25 mouse cellular contexts compared by ENCODE assay signal in genomic region chr9:56589762-56590161, GRCm38 (mm10).
DNase-seq lines count a peak whose midpoint lies in the region; ATAC-seq and TF ChIP-seq lines count a peak whose summit lies in the region.
"Had no signal": no experiment of that assay in that cellular context is flagged by ENCODE, and none has a peak within 500 bp of the region (broad histone marks: within the 10 kb centered on the region; RNA-seq: fewer than 3 reads in every experiment).

No protein-coding gene starts in this region.

- no peak for TF ChIP-seq CTCF in forebrain, postnatal 0 days (IDR thresholded peaks at IDR 0.05; ENCODE audit: low read depth)

- H3K36me3 ChIP-seq in forebrain, postnatal 0 days (ENCODE audit: insufficient read depth) = no peaks in the 10 kb centered on the region
- H3K36me3 ChIP-seq in forebrain, embryonic 11.5 days (ENCODE audit: control insufficient read depth, insufficient read depth, low read length) = no peaks in the 10 kb centered on the region
- H3K36me3 ChIP-seq in midbrain, embryonic 10.5 days = no peaks in the 10 kb centered on the region
- no peaks in the 10 kb centered on the region for H3K36me3 ChIP-seq in midbrain, embryonic 11.5 days (ENCODE audit: control insufficient read depth, insufficient read depth, low read length)
- no peaks in the 10 kb centered on the region for H3K36me3 ChIP-seq in embryonic facial prominence, embryonic 14.5 days (ENCODE audit: control insufficient read depth, insufficient read depth, low read length)
- H3K36me3 ChIP-seq in limb, embryonic 13.5 days = no peaks in the 10 kb centered on the region
- H3K36me3 ChIP-seq: forebrain, embryonic 12.5 days; intestine, embryonic 15.5 days; neural tube, embryonic 12.5 days; stomach, embryonic 15.5 days had no signal

- no peak for DNase-seq in forebrain, postnatal 0 days
- no peak for DNase-seq in forebrain, embryonic 11.5 days (ENCODE audit: low spot score)
- no peak for DNase-seq in midbrain, embryonic 10.5 days (ENCODE audit: low spot score)
- DNase-seq in midbrain, embryonic 11.5 days (ENCODE audit: low spot score, missing footprints) = no peak
- DNase-seq in embryonic facial prominence, embryonic 14.5 days (ENCODE audit: low spot score) = peak; percentile 21
- no peak for DNase-seq in ovary, adult 18-20 months (ENCODE audit: low spot score)
- DNase-seq in layer of hippocampus, postnatal 36 days = no peak
- DNase-seq: adrenal gland, postnatal 14 days; cerebellum, adult 9-10 months; gastrocnemius, postnatal 10 days; heart, postnatal 4 days; kidney, adult 8-10 months; kidney, postnatal 10 days; lung, embryonic 14.5 days; lung, postnatal 36 days; thymus, postnatal 36 days had no signal

- H3K9me3 ChIP-seq in forebrain, postnatal 0 days (ENCODE audit: low read length) = no peaks in the 10 kb centered on the region
- no peaks in the 10 kb centered on the region for H3K9me3 ChIP-seq in forebrain, embryonic 11.5 days (ENCODE audit: control insufficient read depth, low read length)
- no peaks in the 10 kb centered on the region for H3K9me3 ChIP-seq in midbrain, embryonic 10.5 days (replicated peaks)
- H3K9me3 ChIP-seq in midbrain, embryonic 11.5 days (ENCODE audit: control insufficient read depth, low read length) = no peaks in the 10 kb centered on the region
- no peaks in the 10 kb centered on the region for H3K9me3 ChIP-seq in embryonic facial prominence, embryonic 14.5 days (ENCODE audit: control insufficient read depth, low read length)
- H3K9me3 ChIP-seq in limb, embryonic 13.5 days = no peaks in the 10 kb centered on the region
- H3K9me3 ChIP-seq: forebrain, embryonic 12.5 days; intestine, embryonic 15.5 days; megakaryocyte, embryonic 14.5 days; neural tube, embryonic 12.5 days; stomach, embryonic 15.5 days had no signal

- WGBS in forebrain, postnatal 0 days = 48% methylated on average over 5 of the region's 5 CpGs
- 55% methylated on average over 5 of the region's 5 CpGs for WGBS in forebrain, embryonic 11.5 days
- WGBS in midbrain, embryonic 10.5 days = 52% methylated on average over 5 of the region's 5 CpGs
- 56% methylated on average over 5 of the region's 5 CpGs for WGBS in midbrain, embryonic 11.5 days
- 32% methylated on average over 5 of the region's 5 CpGs for WGBS in embryonic facial prominence, embryonic 14.5 days
- WGBS in limb, embryonic 13.5 days = 35% methylated on average over 5 of the region's 5 CpGs

- no peak overlapping the region for H3K4me2 ChIP-seq in forebrain, postnatal 0 days (ENCODE audit: low read depth)
- no peak overlapping the region for H3K4me2 ChIP-seq in forebrain, embryonic 11.5 days (ENCODE audit: low read depth, low read length, severe bottlenecking)
- no peak overlapping the region for H3K4me2 ChIP-seq in midbrain, embryonic 11.5 days
- H3K4me2 ChIP-seq in embryonic facial prominence, embryonic 14.5 days (ENCODE audit: low read depth, low read length) = no peak overlapping the region
- no peak overlapping the region for H3K4me2 ChIP-seq in limb, embryonic 13.5 days (replicated peaks)
- H3K4me2 ChIP-seq: forebrain, embryonic 12.5 days; intestine, embryonic 15.5 days; lung, embryonic 14.5 days; neural tube, embryonic 12.5 days; stomach, embryonic 15.5 days had no signal

- H3K4me3 ChIP-seq in forebrain, postnatal 0 days (ENCODE audit: low read depth, low read length) = no peak overlapping the region
- H3K4me3 ChIP-seq in forebrain, embryonic 11.5 days (ENCODE audit: low read depth, low read length) = no peak overlapping the region
- H3K4me3 ChIP-seq in midbrain, embryonic 10.5 days = no peak overlapping the region
- no peak overlapping the region for H3K4me3 ChIP-seq in midbrain, embryonic 11.5 days (ENCODE audit: low read depth, low read length)
- H3K4me3 ChIP-seq in embryonic facial prominence, embryonic 14.5 days (ENCODE audit: low read depth, low read length) = no peak overlapping the region
- no peak overlapping the region for H3K4me3 ChIP-seq in limb, embryonic 13.5 days
- H3K4me3 ChIP-seq: forebrain, embryonic 12.5 days; intestine, embryonic 15.5 days; layer of hippocampus, adult 2 months; megakaryocyte, embryonic 14.5 days; neural tube, embryonic 12.5 days; stomach, embryonic 15.5 days had no signal

- H3K4me1 ChIP-seq in forebrain, postnatal 0 days (ENCODE audit: insufficient read depth) = no peaks in the 10 kb centered on the region
- H3K4me1 ChIP-seq in forebrain, embryonic 11.5 days (replicated peaks; ENCODE audit: control insufficient read depth, insufficient read depth, low read length) = no peaks in the 10 kb centered on the region
- H3K4me1 ChIP-seq in midbrain, embryonic 10.5 days = peaks cover 36% of the 10 kb centered on the region
- H3K4me1 ChIP-seq in midbrain, embryonic 11.5 days (ENCODE audit: control insufficient read depth, insufficient read depth, low read length) = peaks cover 8% of the 10 kb centered on the region
- H3K4me1 ChIP-seq in embryonic facial prominence, embryonic 14.5 days (ENCODE audit: control insufficient read depth, insufficient read depth, low read length) = no peaks in the 10 kb centered on the region
- peaks cover 13% of the 10 kb centered on the region for H3K4me1 ChIP-seq in limb, embryonic 13.5 days
- H3K4me1 ChIP-seq: intestine, embryonic 15.5 days; megakaryocyte, embryonic 14.5 days; stomach, embryonic 15.5 days had no signal

- no peaks in the 10 kb centered on the region for H3K27me3 ChIP-seq in forebrain, postnatal 0 days (ENCODE audit: insufficient read depth, low read length)
- H3K27me3 ChIP-seq in forebrain, embryonic 11.5 days (ENCODE audit: control insufficient read depth, insufficient read depth, low read length) = no peaks in the 10 kb centered on the region
- peaks cover 25% of the 10 kb centered on the region; the same call in 1 of the 2 replicates for H3K27me3 ChIP-seq in midbrain, embryonic 10.5 days (ENCODE audit: low read depth, poor library complexity, severe bottlenecking)
- no peaks in the 10 kb centered on the region for H3K27me3 ChIP-seq in midbrain, embryonic 11.5 days (ENCODE audit: control insufficient read depth, insufficient read depth, low read length)
- H3K27me3 ChIP-seq in embryonic facial prominence, embryonic 14.5 days (replicated peaks; ENCODE audit: control insufficient read depth, insufficient read depth, low read length) = no peaks in the 10 kb centered on the region
- peaks cover 5% of the 10 kb centered on the region; the same call in 1 of the 2 replicates for H3K27me3 ChIP-seq in limb, embryonic 13.5 days
- H3K27me3 ChIP-seq: intestine, embryonic 15.5 days; neural tube, embryonic 12.5 days; stomach, embryonic 15.5 days had no signal

- H3K27ac ChIP-seq in forebrain, postnatal 0 days (ENCODE audit: low read depth, low read length) = no peak overlapping the region
- no peak overlapping the region for H3K27ac ChIP-seq in forebrain, embryonic 11.5 days (ENCODE audit: low read depth, low read length)
- H3K27ac ChIP-seq in midbrain, embryonic 10.5 days (replicated peaks) = peak overlapping the region; percentile 59
- H3K27ac ChIP-seq in midbrain, embryonic 11.5 days (ENCODE audit: low read depth, low read length) = no peak overlapping the region
- H3K27ac ChIP-seq in embryonic facial prominence, embryonic 14.5 days (replicated peaks; ENCODE audit: low read depth, low read length) = no peak overlapping the region
- no peak overlapping the region for H3K27ac ChIP-seq in limb, embryonic 13.5 days
- H3K27ac ChIP-seq: forebrain, embryonic 12.5 days; intestine, embryonic 15.5 days; layer of hippocampus, adult 2 months; liver, embryonic 14.5 days; neural tube, embryonic 12.5 days; stomach, embryonic 15.5 days had no signal

- ATAC-seq in forebrain, postnatal 0 days = peak; percentile 82
- ATAC-seq in forebrain, embryonic 11.5 days (replicated peaks; ENCODE audit: low FRiP score) = no peak
- ATAC-seq in midbrain, embryonic 11.5 days (ENCODE audit: low FRiP score) = no peak
- peak; percentile 57 for ATAC-seq in embryonic facial prominence, embryonic 14.5 days (ENCODE audit: low read depth)
- ATAC-seq in limb, embryonic 13.5 days (ENCODE audit: low FRiP score, low read depth) = peak; percentile 67; the same call in 1 of the 2 replicates
- ATAC-seq: CD4-positive, CD25-positive, alpha-beta regulatory T cell, adult 4 months; intestine, embryonic 15.5 days had no signal

- no peak overlapping the region for H3K9ac ChIP-seq in forebrain, postnatal 0 days
- H3K9ac ChIP-seq in forebrain, embryonic 11.5 days (ENCODE audit: low read length) = no peak overlapping the region
- H3K9ac ChIP-seq in midbrain, embryonic 11.5 days (ENCODE audit: low read length) = no peak overlapping the region
- H3K9ac ChIP-seq in embryonic facial prominence, embryonic 14.5 days (ENCODE audit: low read depth, low read length) = no peak overlapping the region
- no peak overlapping the region for H3K9ac ChIP-seq in limb, embryonic 13.5 days
- H3K9ac ChIP-seq: forebrain, embryonic 12.5 days; intestine, embryonic 15.5 days; liver, embryonic 14.5 days; lung, embryonic 14.5 days; neural tube, embryonic 12.5 days; stomach, embryonic 15.5 days had no signal

Comparison
In these comparisons a context has a peak if more than half of its experiments do, and no peak if none do; other contexts are left out.
1. ATAC-seq: peak in forebrain, postnatal 0 days (single experiment), embryonic facial prominence, embryonic 14.5 days (single experiment) and limb, embryonic 13.5 days (single experiment); none in forebrain, embryonic 11.5 days (single experiment) and midbrain, embryonic 11.5 days (single experiment).